Mouse (Mus musculus): Measurements from ENCODE around the gene Gm2035. TPM values are rescaled to one million over a fixed set of nuclear protein-coding genes. Genes with fewer than 3 reads are reported as not detected.
"Not testable (repeated sequence)": the region's sequence is repeated elsewhere in the genome, so short reads cannot be mapped to it uniquely, and the experiment has no call there.

The Gm2035 gene
- polyA plus RNA-seq (2012; fragmentation: generic; extraction: Trizol) = not detected

GRCm38 (mm10) chr12:87919721-87920120 lies at the start of gene Gm2035:
Gene Gm2035 (minus strand): TSS chr12:87919857.
- not testable (repeated sequence) for H3K4me2 ChIP-seq (ENCODE audit: low read depth); H3K27me3 ChIP-seq (ENCODE audit: control insufficient read depth, insufficient read depth, insufficient read length); H3K79me2 ChIP-seq (ENCODE audit: control insufficient read depth, insufficient read depth); H3K36me3 ChIP-seq (ENCODE audit: control insufficient read depth, insufficient read depth); H3ac ChIP-seq (ENCODE audit: control insufficient read depth, insufficient read length); H3K4me3 ChIP-seq

- not testable (repeated sequence) for H3K27me3 ChIP-seq (ENCODE audit: control insufficient read depth, insufficient read depth, insufficient read length); H3K4me3 ChIP-seq; H3K4me2 ChIP-seq (ENCODE audit: low read depth); H3K79me2 ChIP-seq (ENCODE audit: control insufficient read depth, insufficient read depth); H3ac ChIP-seq (ENCODE audit: control insufficient read depth, insufficient read length); H3K36me3 ChIP-seq (ENCODE audit: control insufficient read depth, insufficient read depth)
Measured at GRCm38 (mm10) chr12:87953780-87954179, 34.1 kb upstream of the Gm2035 start, which contains the start of gene Gm2042. Gene Gm2042 (plus strand): TSS chr12:87954080.

- not testable (repeated sequence) for H3K36me3 ChIP-seq (ENCODE audit: control insufficient read depth, insufficient read depth); H3K4me2 ChIP-seq (ENCODE audit: low read depth); H3K4me3 ChIP-seq; H3K27me3 ChIP-seq (ENCODE audit: control insufficient read depth, insufficient read depth, insufficient read length); H3K79me2 ChIP-seq (ENCODE audit: control insufficient read depth, insufficient read depth); H3ac ChIP-seq (ENCODE audit: control insufficient read depth, insufficient read length)
Measured at GRCm38 (mm10) chr12:87895070-87895469, 24.6 kb downstream of the Gm2035 start, which contains the start of gene Gm2022. Gene Gm2022 (plus strand): TSS chr12:87895370.

GRCm38 (mm10) chr12:87873772-87874171 lies 45.9 kb downstream of the Gm2035 start, which contains the start of gene Gm2016:
Gene Gm2016 (plus strand): TSS chr12:87874072.
- not testable (repeated sequence) for H3K4me2 ChIP-seq (ENCODE audit: low read depth); H3ac ChIP-seq (ENCODE audit: control insufficient read depth, insufficient read length); H3K36me3 ChIP-seq (ENCODE audit: control insufficient read depth, insufficient read depth); H3K4me3 ChIP-seq; H3K79me2 ChIP-seq (ENCODE audit: control insufficient read depth, insufficient read depth); H3K27me3 ChIP-seq (ENCODE audit: control insufficient read depth, insufficient read depth, insufficient read length)

Other genes starting within 250 kb of the Gm2035 start
- gene Gm21319, start 144.1 kb downstream of the Gm2035 start, polyA plus RNA-seq (2012; fragmentation: generic; extraction: Trizol) = not detected
- gene Gm21936, start 124.3 kb downstream of the Gm2035 start, polyA plus RNA-seq (2012; fragmentation: generic; extraction: Trizol) = 0.16 TPM
- not detected for gene BB287469, start 103.3 kb downstream of the Gm2035 start, polyA plus RNA-seq (2012; fragmentation: generic; extraction: Trizol)
- gene Gm2001, start 77.5 kb downstream of the Gm2035 start, polyA plus RNA-seq (2012; fragmentation: generic; extraction: Trizol) = 0.88 TPM
- 0.23 TPM for gene Gm2016, start 45.8 kb downstream of the Gm2035 start, polyA plus RNA-seq (2012; fragmentation: generic; extraction: Trizol)
- gene Gm2022, start 24.5 kb downstream of the Gm2035 start, polyA plus RNA-seq (2012; fragmentation: generic; extraction: Trizol) = not detected
- gene Gm2042, start 34.2 kb upstream of the Gm2035 start, polyA plus RNA-seq (2012; fragmentation: generic; extraction: Trizol) = 0.16 TPM
- gene Gm2075, start 92.0 kb upstream of the Gm2035 start, polyA plus RNA-seq (2012; fragmentation: generic; extraction: Trizol) = 0.17 TPM
- not detected for gene Gm6803, start 98.9 kb upstream of the Gm2035 start, polyA plus RNA-seq (2012; fragmentation: generic; extraction: Trizol)
- gene Gm2056, start 107.1 kb upstream of the Gm2035 start, polyA plus RNA-seq (2012; fragmentation: generic; extraction: Trizol) = 0.14 TPM
- not detected for gene Gm16368, start 163.8 kb upstream of the Gm2035 start, polyA plus RNA-seq (2012; fragmentation: generic; extraction: Trizol)

Data from myocyte (in vitro differentiated cells).